Mouse (Mus musculus): ENCODE results near the gene Bst2. TPM values are rescaled to one million over a fixed set of nuclear protein-coding genes. Genes with fewer than 3 reads are reported as not detected.
A peak's percentile ranks its signal among the peaks of the same experiment; 100 is the strongest.
"Not testable (repeated sequence)": the region's sequence is repeated elsewhere in the genome, so short reads cannot be mapped to it uniquely, and the experiment has no call there.

Gene Bst2
- polyA plus RNA-seq, 1 experiment, result 371 TPM

- no peak for DNase-seq (ENCODE audit: low read depth in 1 of 2, low spot score in 2 of 2)
- Histone ChIP-seq H3K27me3 (ENCODE audit: control insufficient read depth, insufficient read depth, low read length) (no peaks in the 10 kb centered on the region), H3K27ac (ENCODE audit: insufficient read depth, low read length) (peak overlapping the region; percentile 12), H3K4me1 (ENCODE audit: control insufficient read depth, insufficient read depth, insufficient read length) (peaks cover 5% of the 10 kb centered on the region; the same call in 1 of the 2 replicates), H3K36me3 (ENCODE audit: control insufficient read depth, insufficient read depth, low read length) (no peaks in the 10 kb centered on the region), H3K4me3 (ENCODE audit: extremely low read depth, insufficient read depth, insufficient read length) (no peak overlapping the region)
- TF ChIP-seq CTCF (IDR thresholded peaks at IDR 0.05; ENCODE audit: extremely low read depth, insufficient read depth, insufficient read length, insufficient replicate concordance) (no peak), POLR2A (IDR thresholded peaks at IDR 0.05; ENCODE audit: low read depth, low read length) (no peak)
- WGBS, result 8% methylated on average over 11 of the region's 11 CpGs
Measured at GRCm38 (mm10) chr8:71528362-71529073, 8.7 kb downstream of the Bst2 start.

- 70% methylated on average over 3 of the region's 3 CpGs for WGBS
Measured at GRCm38 (mm10) chr8:71527162-71527870, 9.9 kb downstream of the Bst2 start.

GRCm38 (mm10) chr8:71526272-71526671 is 11.0 kb downstream of the Bst2 start:
- H3K36me3 ChIP-seq (ENCODE audit: control insufficient read depth, insufficient read depth, low read length), result no peaks in the 10 kb centered on the region
- H3K4me3 ChIP-seq (ENCODE audit: extremely low read depth, insufficient read depth, insufficient read length), result no peak overlapping the region
- TF ChIP-seq POLR2A (IDR thresholded peaks at IDR 0.05; ENCODE audit: low read depth, low read length), result no peak
- WGBS, result 53% methylated on average over 6 of the region's 6 CpGs
- no peaks in the 10 kb centered on the region for H3K27me3 ChIP-seq (ENCODE audit: control insufficient read depth, insufficient read depth, low read length)
- no peak overlapping the region for H3K27ac ChIP-seq (ENCODE audit: insufficient read depth, low read length)
- H3K4me1 ChIP-seq (ENCODE audit: control insufficient read depth, insufficient read depth, insufficient read length), result peaks cover 5% of the 10 kb centered on the region; the same call in 1 of the 2 replicates
- DNase-seq (ENCODE audit: low read depth in 1 of 2, low spot score in 2 of 2), result no peak

More at GRCm38 (mm10) chr8:71527162-71527870, 9.9 kb downstream of the Bst2 start:
- DNase-seq (ENCODE audit: low read depth in 1 of 2, low spot score in 2 of 2), result no peak
- no peak overlapping the region; the same call in 1 of the 2 replicates for H3K27ac ChIP-seq (ENCODE audit: insufficient read depth, low read length)
- no peaks in the 10 kb centered on the region for H3K27me3 ChIP-seq (ENCODE audit: control insufficient read depth, insufficient read depth, low read length)
- H3K4me3 ChIP-seq (ENCODE audit: extremely low read depth, insufficient read depth, insufficient read length), result no peak overlapping the region
- no peaks in the 10 kb centered on the region for H3K36me3 ChIP-seq (ENCODE audit: control insufficient read depth, insufficient read depth, low read length)
- TF ChIP-seq CTCF (IDR thresholded peaks at IDR 0.05; ENCODE audit: extremely low read depth, insufficient read depth, insufficient read length, insufficient replicate concordance) (no peak), POLR2A (IDR thresholded peaks at IDR 0.05; ENCODE audit: low read depth, low read length) (no peak)
- peaks cover 5% of the 10 kb centered on the region; the same call in 1 of the 2 replicates for H3K4me1 ChIP-seq (ENCODE audit: control insufficient read depth, insufficient read depth, insufficient read length)

GRCm38 (mm10) chr8:71525226-71526050 is 11.8 kb downstream of the Bst2 start, which contains the start of gene Ccdc194:
Ccdc194 (minus strand) TSS chr8:71525711.
- Histone ChIP-seq H3K4me1 (ENCODE audit: control insufficient read depth, insufficient read depth, insufficient read length) (peaks cover 5% of the 10 kb centered on the region; the same call in 1 of the 2 replicates), H3K27ac (ENCODE audit: insufficient read depth, low read length) (no peak within 1 kb of the TSS), H3K36me3 (ENCODE audit: control insufficient read depth, insufficient read depth, low read length) (no peaks in the 10 kb centered on the region), H3K4me3 (ENCODE audit: extremely low read depth, insufficient read depth, insufficient read length) (no peak within 1 kb of the TSS), H3K27me3 (ENCODE audit: control insufficient read depth, insufficient read depth, low read length) (no peaks in the 10 kb centered on the region)
- no peak for TF ChIP-seq CTCF (IDR thresholded peaks at IDR 0.05; ENCODE audit: extremely low read depth, insufficient read depth, insufficient read length, insufficient replicate concordance)
- no peak for DNase-seq (ENCODE audit: low read depth in 1 of 2, low spot score in 2 of 2)
- 85% methylated on average over 46 of the region's 46 CpGs for WGBS

- Histone ChIP-seq H3K4me1 (ENCODE audit: control insufficient read depth, insufficient read depth, insufficient read length) (no peaks in the 10 kb centered on the region), H3K4me3 (ENCODE audit: extremely low read depth, insufficient read depth, insufficient read length) (no peak overlapping the region), H3K27me3 (ENCODE audit: control insufficient read depth, insufficient read depth, low read length) (no peaks in the 10 kb centered on the region), H3K36me3 (ENCODE audit: control insufficient read depth, insufficient read depth, low read length) (no peaks in the 10 kb centered on the region), H3K27ac (ENCODE audit: insufficient read depth, low read length) (no peak overlapping the region)
- peak; percentile 78 to 94 for DNase-seq (ENCODE audit: low read depth in 1 of 2, low spot score in 2 of 2)
- 2% methylated on average over 17 of the region's 17 CpGs for WGBS
- peak; percentile 95 for TF ChIP-seq CTCF (IDR thresholded peaks at IDR 0.05; ENCODE audit: extremely low read depth, insufficient read depth, insufficient read length, insufficient replicate concordance)
- TF ChIP-seq POLR2A (IDR thresholded peaks at IDR 0.05; ENCODE audit: low read depth, low read length), result no peak
Measured at GRCm38 (mm10) chr8:71521634-71522033, 15.6 kb downstream of the Bst2 start.

GRCm38 (mm10) chr8:71519037-71519825 is 18.0 kb downstream of the Bst2 start:
- not testable (repeated sequence) for H3K4me1 ChIP-seq (ENCODE audit: control insufficient read depth, insufficient read depth, insufficient read length); H3K27me3 ChIP-seq (ENCODE audit: control insufficient read depth, insufficient read depth, low read length); H3K4me3 ChIP-seq (ENCODE audit: extremely low read depth, insufficient read depth, insufficient read length); H3K36me3 ChIP-seq (ENCODE audit: control insufficient read depth, insufficient read depth, low read length); H3K27ac ChIP-seq (ENCODE audit: insufficient read depth, low read length)
- peak; percentile 38 to 41 for DNase-seq (ENCODE audit: low read depth in 1 of 2, low spot score in 2 of 2)
- 23% methylated on average over 10 of the region's 10 CpGs for WGBS
- peak; percentile 38; the same call in 1 of the 2 replicates for TF ChIP-seq CTCF (IDR thresholded peaks at IDR 0.05; ENCODE audit: extremely low read depth, insufficient read depth, insufficient read length, insufficient replicate concordance)

All from spleen, adult 2 months (tissue).